Mouse (Mus musculus) thymus, adult 2 months (tissue): ENCODE results near the gene Foxp2.

Experiments
- CTCF ChIP-seq: fragments of 200-500 bp; IDR thresholded peaks from 2 replicates; pipeline ENCODE4 v1.5.1; 2012; ENCODE audit warnings: mild to moderate bottlenecking, control low read depth, low read length, moderate library complexity, borderline replicate concordance; ENCODE audit not compliant: control insufficient read depth, poor library complexity, insufficient read depth; ENCODE audit errors: extremely low read depth
- POLR2A ChIP-seq: fragments of 200-500 bp; IDR thresholded peaks from 2 replicates; pipeline ENCODE4 v1.6.1; 2012; ENCODE audit warnings: mild to moderate bottlenecking, low read length, control low read depth, moderate library complexity; ENCODE audit not compliant: control insufficient read depth, poor library complexity, insufficient read depth; ENCODE audit errors: extremely low read depth

DNA sequence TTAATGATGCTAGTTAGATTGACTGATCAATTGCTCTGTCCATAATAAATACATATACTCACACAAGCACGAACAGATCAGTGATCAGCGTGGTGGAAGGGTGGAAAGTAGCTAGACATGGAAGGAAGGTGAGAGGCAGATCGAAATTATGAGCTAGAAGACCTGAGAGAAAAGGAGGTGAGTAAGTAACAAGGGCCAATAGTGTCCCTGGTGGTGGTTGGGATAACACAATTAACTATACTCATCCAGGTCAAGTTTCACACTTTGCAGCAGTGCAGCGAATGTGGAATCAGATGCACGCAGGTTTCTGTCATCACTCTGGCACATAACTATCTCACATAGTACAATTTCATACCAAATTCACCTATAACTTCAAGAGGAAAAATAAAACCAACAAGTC lies 291.7 kb downstream of the Foxp2 start:
- TF ChIP-seq CTCF (no peak), POLR2A (no peak)
